Mouse (Mus musculus): ENCODE measurements around the gene Mast1. TPM values are rescaled to one million over a fixed set of nuclear protein-coding genes. Genes with fewer than 3 reads are reported as not detected.

Gene Mast1
- total and polyA plus RNA-seq, 3 experiments = 0.16 to 0.27 TPM; not detected in 1

DNA sequence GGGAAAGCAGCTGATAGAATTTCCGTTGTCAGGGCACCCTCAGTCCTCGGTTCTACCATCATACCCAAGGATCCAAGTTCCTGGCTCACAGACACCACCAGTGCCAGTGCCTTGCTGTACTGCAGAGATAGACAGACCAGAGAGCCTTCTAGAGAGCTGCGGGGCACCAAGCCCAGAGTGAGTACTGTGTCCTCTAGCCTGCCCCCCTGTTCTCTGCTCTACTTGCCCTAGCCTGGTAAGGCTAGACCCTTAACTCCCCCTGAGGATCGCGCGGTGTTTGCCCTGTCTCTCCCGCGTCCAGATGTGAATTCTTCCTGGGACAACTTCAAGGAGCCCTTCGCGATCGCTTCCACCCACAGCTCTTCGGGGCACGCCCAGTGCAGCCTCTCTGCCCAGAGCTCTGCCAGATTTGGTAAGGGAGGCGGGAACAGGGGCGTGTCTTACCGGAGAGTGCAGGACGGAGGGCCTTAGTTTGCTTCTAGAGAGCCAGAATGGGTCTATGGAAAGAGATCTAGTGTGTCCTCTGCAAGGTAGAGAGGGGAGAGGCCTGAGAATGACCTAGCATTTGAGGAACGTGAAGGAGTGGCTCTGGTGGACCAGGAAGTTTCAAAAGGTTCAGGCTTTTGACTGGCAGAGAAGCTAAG is 15.6 kb upstream of the Mast1 start:
- H3K27me3 ChIP-seq (ENCODE audit: insufficient read depth, low read length) = peaks cover 37% of the 10 kb centered on the region
- no peak for TF ChIP-seq GATA2 (IDR thresholded peaks at IDR 0.05; ENCODE audit: borderline replicate concordance, low read depth, low read length)
- TF ChIP-seq TAL1 (conservative IDR thresholded peaks at IDR 0.05; ENCODE audit: low read depth, low read length) = no peak
- no peak for TF ChIP-seq POLR2AphosphoS5 (IDR thresholded peaks at IDR 0.05; ENCODE audit: insufficient replicate concordance, low read depth, low read length)
- TF ChIP-seq GATA1 (IDR thresholded peaks at IDR 0.05; ENCODE audit: borderline replicate concordance, low read length) = no peak
- no peak for TF ChIP-seq CTCF (IDR thresholded peaks at IDR 0.05; ENCODE audit: low read depth, low read length)
- peaks cover 22% of the 10 kb centered on the region for H3K36me3 ChIP-seq (replicated peaks)
- peaks cover 13% of the 10 kb centered on the region for H3K4me1 ChIP-seq (ENCODE audit: insufficient read depth, low read depth, low read length)
- H3K9me3 ChIP-seq (replicated peaks) = 0 out of 2 replicates have a peak, but pooled peaks cover 1% of the 10 kb centered on the region
- ATAC-seq (ENCODE audit: extremely low read depth, insufficient number of reproducible peaks, low FRiP score, poor library complexity, severe bottlenecking) = no peak
- no peak overlapping the region; the same call in 1 of the 2 replicates for H3K4me3 ChIP-seq (ENCODE audit: low read depth, low read length)
- DNase-seq (ENCODE audit: low spot score) = no peak

- Histone ChIP-seq H3K36me3 (replicated peaks) (no peaks in the 10 kb centered on the region), H3K9me3 (replicated peaks) (0 out of 2 replicates have a peak, but pooled peaks cover 6% of the 10 kb centered on the region), H3K4me1 (ENCODE audit: insufficient read depth, low read depth, low read length) (peaks cover 23% of the 10 kb centered on the region), H3K4me3 (ENCODE audit: low read depth, low read length) (no peak overlapping the region), H3K27me3 (ENCODE audit: insufficient read depth, low read length) (peaks cover 58% of the 10 kb centered on the region)
- DNase-seq (ENCODE audit: low spot score) = no peak
- TF ChIP-seq TAL1 (conservative IDR thresholded peaks at IDR 0.05; ENCODE audit: low read depth, low read length) (no peak), CTCF (IDR thresholded peaks at IDR 0.05; ENCODE audit: low read depth, low read length) (no peak), POLR2AphosphoS5 (IDR thresholded peaks at IDR 0.05; ENCODE audit: insufficient replicate concordance, low read depth, low read length) (no peak), GATA1 (IDR thresholded peaks at IDR 0.05; ENCODE audit: borderline replicate concordance, low read length) (no peak), GATA2 (IDR thresholded peaks at IDR 0.05; ENCODE audit: borderline replicate concordance, low read depth, low read length) (no peak)
- ATAC-seq (ENCODE audit: extremely low read depth, insufficient number of reproducible peaks, low FRiP score, poor library complexity, severe bottlenecking) = no peak
These were observed 12.6 kb upstream of the Mast1 start for GRCm38 (mm10) chr8:84949753-84950152.

DNA sequence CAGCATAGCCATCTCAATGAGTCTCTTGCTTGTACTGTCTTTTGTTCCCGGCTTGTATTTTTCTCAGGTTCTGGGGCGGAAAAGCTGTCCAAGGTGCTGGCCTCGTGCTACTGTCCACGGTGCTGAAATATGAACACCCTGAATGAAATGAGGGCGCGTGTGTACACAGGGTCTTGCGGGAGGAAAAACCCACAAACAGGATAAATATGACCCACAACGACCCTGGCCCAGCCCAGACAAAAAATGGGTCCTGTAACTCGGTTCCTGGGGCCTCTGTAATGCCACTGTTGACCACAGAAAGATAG is 10.0 kb upstream of the Mast1 start:
- no peak for ATAC-seq (ENCODE audit: extremely low read depth, insufficient number of reproducible peaks, low FRiP score, poor library complexity, severe bottlenecking)

GRCm38 (mm10) chr8:84946528-84947240 is 9.5 kb upstream of the Mast1 start, which contains the start of gene Rtbdn:
Rtbdn (plus strand) TSS chr8:84946991.
- Histone ChIP-seq H3K27me3 (ENCODE audit: insufficient read depth, low read length) (peaks cover 56% of the 10 kb centered on the region), H3K9me3 (replicated peaks) (0 out of 2 replicates have a peak, but pooled peaks cover 6% of the 10 kb centered on the region), H3K4me1 (ENCODE audit: insufficient read depth, low read depth, low read length) (peaks cover 20% of the 10 kb centered on the region), H3K4me3 (ENCODE audit: low read depth, low read length) (no peak within 1 kb of the TSS), H3K36me3 (replicated peaks) (no peaks in the 10 kb centered on the region)
- ATAC-seq (ENCODE audit: extremely low read depth, insufficient number of reproducible peaks, low FRiP score, poor library complexity, severe bottlenecking) (no peak), DNase-seq (ENCODE audit: low spot score) (no peak)
- TF ChIP-seq TAL1 (conservative IDR thresholded peaks at IDR 0.05; ENCODE audit: low read depth, low read length) (no peak), GATA1 (IDR thresholded peaks at IDR 0.05; ENCODE audit: borderline replicate concordance, low read length) (no peak), CTCF (IDR thresholded peaks at IDR 0.05; ENCODE audit: low read depth, low read length) (no peak), GATA2 (IDR thresholded peaks at IDR 0.05; ENCODE audit: borderline replicate concordance, low read depth, low read length) (no peak), POLR2AphosphoS5 (IDR thresholded peaks at IDR 0.05; ENCODE audit: insufficient replicate concordance, low read depth, low read length) (no peak)

More for the DNA sequence above, 10.0 kb upstream of the Mast1 start:
- DNase-seq (ENCODE audit: low spot score) = peak; percentile 54
- no peak for TF ChIP-seq TAL1 (conservative IDR thresholded peaks at IDR 0.05; ENCODE audit: low read depth, low read length)
- H3K36me3 ChIP-seq (replicated peaks) = no peaks in the 10 kb centered on the region
- H3K9me3 ChIP-seq (replicated peaks) = 0 out of 2 replicates have a peak, but pooled peaks cover 6% of the 10 kb centered on the region
- H3K4me3 ChIP-seq (ENCODE audit: low read depth, low read length) = no peak overlapping the region
- H3K27me3 ChIP-seq (ENCODE audit: insufficient read depth, low read length) = peaks cover 61% of the 10 kb centered on the region
- peaks cover 20% of the 10 kb centered on the region for H3K4me1 ChIP-seq (ENCODE audit: insufficient read depth, low read depth, low read length)

- Histone ChIP-seq H3K4me1 (ENCODE audit: insufficient read depth, low read depth, low read length) (peaks cover 20% of the 10 kb centered on the region), H3K27me3 (ENCODE audit: insufficient read depth, low read length) (peaks cover 49% of the 10 kb centered on the region), H3K4me3 (ENCODE audit: low read depth, low read length) (no peak overlapping the region), H3K36me3 (replicated peaks) (no peaks in the 10 kb centered on the region), H3K9me3 (replicated peaks) (0 out of 2 replicates have a peak, but pooled peaks cover 5% of the 10 kb centered on the region)
- ATAC-seq (ENCODE audit: extremely low read depth, insufficient number of reproducible peaks, low FRiP score, poor library complexity, severe bottlenecking) (no peak), DNase-seq (ENCODE audit: low spot score) (no peak)
- TF ChIP-seq POLR2AphosphoS5 (IDR thresholded peaks at IDR 0.05; ENCODE audit: insufficient replicate concordance, low read depth, low read length) (no peak), TAL1 (conservative IDR thresholded peaks at IDR 0.05; ENCODE audit: low read depth, low read length) (no peak), CTCF (IDR thresholded peaks at IDR 0.05; ENCODE audit: low read depth, low read length) (no peak), GATA1 (IDR thresholded peaks at IDR 0.05; ENCODE audit: borderline replicate concordance, low read length) (no peak), GATA2 (IDR thresholded peaks at IDR 0.05; ENCODE audit: borderline replicate concordance, low read depth, low read length) (no peak)
These were observed 8.7 kb upstream of the Mast1 start for GRCm38 (mm10) chr8:84945633-84946527.

GRCm38 (mm10) chr8:84945235-84945632 is 8.1 kb upstream of the Mast1 start:
- H3K27me3 ChIP-seq (ENCODE audit: insufficient read depth, low read length) = peaks cover 49% of the 10 kb centered on the region
- DNase-seq (ENCODE audit: low spot score) (no peak), ATAC-seq (ENCODE audit: extremely low read depth, insufficient number of reproducible peaks, low FRiP score, poor library complexity, severe bottlenecking) (no peak)
- H3K36me3 ChIP-seq (replicated peaks) = no peaks in the 10 kb centered on the region
- H3K4me1 ChIP-seq (ENCODE audit: insufficient read depth, low read depth, low read length) = peaks cover 20% of the 10 kb centered on the region
- H3K4me3 ChIP-seq (ENCODE audit: low read depth, low read length) = no peak overlapping the region
- TF ChIP-seq POLR2AphosphoS5 (IDR thresholded peaks at IDR 0.05; ENCODE audit: insufficient replicate concordance, low read depth, low read length) = no peak
- TF ChIP-seq GATA1 (IDR thresholded peaks at IDR 0.05; ENCODE audit: borderline replicate concordance, low read length) = no peak
- no peak for TF ChIP-seq GATA2 (IDR thresholded peaks at IDR 0.05; ENCODE audit: borderline replicate concordance, low read depth, low read length)
- TF ChIP-seq CTCF (IDR thresholded peaks at IDR 0.05; ENCODE audit: low read depth, low read length) = no peak
- TF ChIP-seq TAL1 (conservative IDR thresholded peaks at IDR 0.05; ENCODE audit: low read depth, low read length) = no peak
- H3K9me3 ChIP-seq (replicated peaks) = 0 out of 2 replicates have a peak, but pooled peaks cover 5% of the 10 kb centered on the region

Data from G1E (cell line).